Mouse (Mus musculus) retina, adult 2 months (tissue): ENCODE results near the gene Slc6a19.
"Not testable (repeated sequence)": the region's sequence is repeated elsewhere in the genome, so short reads cannot be mapped to it uniquely, and the experiment has no call there.

ENCODE experiments used
- DNase-seq: peaks from one replicate; pipeline ENCODE4 v3.0.0-alpha.2; 2012; ENCODE audit warnings: low read depth, low spot score

Gene Slc6a19

DNA sequence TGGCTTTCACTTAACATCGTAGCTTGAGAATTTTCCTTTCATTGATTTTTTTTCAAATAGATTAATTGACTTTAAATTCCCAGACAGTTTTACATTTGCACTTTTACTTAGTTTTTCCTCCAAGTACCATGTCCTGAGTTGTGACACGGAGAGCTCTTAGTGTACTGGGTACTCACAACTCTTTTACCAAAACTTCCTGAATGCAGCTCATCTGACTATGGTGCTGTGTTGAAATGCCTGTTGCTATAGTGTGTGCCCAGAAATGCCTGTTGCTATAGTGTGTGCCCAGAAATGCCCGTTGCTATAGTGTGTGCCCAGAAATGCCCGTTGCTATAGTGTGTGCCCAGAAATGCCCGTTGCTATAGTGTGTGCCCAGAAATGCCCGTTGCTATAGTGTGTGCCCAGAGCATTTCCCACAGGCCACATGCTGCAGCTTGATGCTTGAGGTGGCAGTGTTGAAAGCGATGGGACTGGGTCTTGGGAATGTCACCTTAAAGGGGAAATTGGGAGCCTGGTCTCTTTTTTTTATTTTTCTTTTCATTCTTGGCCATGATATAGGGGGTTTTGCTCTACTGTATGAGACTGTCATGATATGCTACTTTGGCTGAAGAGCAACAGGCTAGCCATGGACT lies at the start of gene Slc6a19:
TSS of gene Slc6a19 (minus strand) at position 172 of the 632 bp plus-strand sequence.
- DNase-seq, result no peak

DNA sequence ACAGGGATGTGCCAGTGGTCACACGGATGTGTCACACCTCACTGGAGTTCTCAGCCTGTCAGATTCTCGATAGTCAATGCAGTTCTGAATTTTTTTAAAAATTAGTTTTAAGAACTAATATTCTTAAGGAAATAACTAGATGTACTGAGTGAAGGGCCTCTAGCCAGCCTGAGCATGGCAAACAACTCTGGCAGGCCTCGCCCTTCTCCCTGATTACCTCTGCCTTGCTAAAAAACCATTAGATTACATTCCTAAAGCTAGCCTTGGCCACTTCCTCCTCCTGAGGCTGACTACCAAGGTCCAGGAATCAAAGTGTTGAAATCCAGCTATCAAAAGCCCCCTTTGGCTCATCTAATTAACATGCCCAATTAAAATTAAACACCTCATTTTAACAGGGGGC lies 46.6 kb upstream of the Slc6a19 start:
- DNase-seq, result no peak

DNA sequence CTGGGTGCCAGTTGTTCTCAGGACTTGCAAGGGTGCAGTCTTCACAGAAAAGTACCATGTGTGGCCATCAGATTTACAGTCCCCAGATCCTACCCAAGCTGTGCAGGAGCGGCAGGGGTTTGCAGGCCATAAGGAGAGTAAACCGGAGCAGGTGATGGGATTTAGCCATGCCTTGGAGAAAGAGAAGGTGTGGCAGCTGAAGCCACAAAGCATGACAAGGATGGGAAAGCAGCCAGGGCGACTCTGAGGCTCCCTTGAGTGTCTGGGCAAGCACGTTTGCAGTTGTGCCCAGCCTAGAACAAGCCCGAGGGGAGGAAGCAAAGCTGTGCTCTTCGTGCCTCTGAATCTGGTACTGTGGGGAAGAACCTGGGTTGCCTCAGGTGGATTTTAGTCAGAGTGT lies 45.8 kb upstream of the Slc6a19 start:
- no peak for DNase-seq

DNA sequence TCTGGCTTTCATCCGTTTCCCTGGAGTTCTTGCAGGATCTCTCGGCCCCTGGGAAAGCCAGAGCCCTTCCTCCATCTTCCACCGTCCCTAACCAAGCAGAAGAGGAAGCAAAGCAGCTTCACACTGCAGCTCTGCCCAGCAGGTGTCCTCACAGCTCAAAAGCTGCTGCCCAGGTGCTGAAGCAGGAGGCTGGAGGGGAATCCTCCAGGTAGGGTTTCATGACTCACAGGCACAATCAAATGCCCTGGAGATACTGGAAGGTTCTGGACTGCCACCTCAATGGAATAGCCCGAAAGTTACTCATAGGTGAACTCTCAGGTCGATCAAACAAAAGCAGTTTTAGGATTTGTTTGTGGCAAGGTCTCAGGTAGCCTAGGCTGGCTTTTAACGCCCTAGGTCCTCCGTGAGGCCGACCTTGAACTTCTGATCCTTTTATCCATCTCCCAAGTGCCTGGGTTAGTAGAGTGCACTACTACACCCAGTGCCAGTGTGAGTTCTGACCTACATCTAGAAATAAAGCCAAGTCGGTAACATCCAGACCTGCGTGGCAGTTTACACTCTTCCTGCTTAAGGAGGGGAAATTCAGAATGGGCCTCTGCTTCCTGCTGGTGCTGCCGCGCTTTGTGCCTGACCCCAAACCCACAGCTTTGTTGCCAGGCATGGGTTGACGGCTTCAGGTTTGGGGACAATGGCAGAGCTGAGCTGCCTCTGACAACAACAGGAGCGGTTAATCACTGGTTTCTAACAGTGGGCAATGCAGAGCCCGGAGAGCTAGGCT lies 44.2 kb upstream of the Slc6a19 start:
- no peak for DNase-seq

DNA sequence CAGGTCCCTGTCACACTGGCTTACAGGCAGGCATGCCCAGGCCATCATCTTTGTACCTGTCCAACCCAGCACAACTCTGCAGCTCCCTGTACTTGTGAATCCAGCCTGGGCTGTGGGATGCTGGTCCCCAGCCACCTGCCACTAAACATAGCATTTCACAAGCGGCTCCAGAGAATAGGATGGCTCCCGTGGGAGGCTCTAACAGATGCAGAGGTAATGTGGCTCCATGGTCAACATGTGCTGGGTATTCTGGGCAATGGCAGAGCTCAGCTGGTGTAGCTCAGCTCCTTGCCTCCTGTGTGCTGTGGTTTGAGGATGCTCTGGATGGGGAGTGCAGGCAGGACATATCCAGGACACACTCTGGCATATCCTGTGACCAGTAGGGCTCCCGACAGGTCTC lies 39.0 kb upstream of the Slc6a19 start:
- no peak for DNase-seq

DNA sequence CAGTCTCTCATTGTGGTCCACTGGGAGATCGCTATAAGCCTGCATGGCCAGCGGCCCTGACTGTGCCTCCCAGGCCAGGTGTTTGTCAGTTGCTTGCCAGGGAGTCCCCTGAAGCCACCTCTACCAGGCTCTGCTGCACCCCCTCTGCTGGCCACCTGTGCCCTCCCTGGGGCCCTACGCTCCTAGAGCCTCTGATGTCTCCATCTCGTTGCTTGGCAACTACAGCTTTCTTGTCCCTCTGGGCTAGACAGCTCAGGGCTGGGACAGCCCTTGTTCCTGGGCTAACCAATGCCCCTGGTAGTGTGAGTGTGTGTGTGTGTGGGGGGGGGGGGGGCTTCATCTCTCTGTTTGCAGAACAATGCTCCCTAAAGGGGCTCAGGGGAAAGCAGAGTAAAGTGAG lies 38.3 kb upstream of the Slc6a19 start:
- no peak for DNase-seq

DNA sequence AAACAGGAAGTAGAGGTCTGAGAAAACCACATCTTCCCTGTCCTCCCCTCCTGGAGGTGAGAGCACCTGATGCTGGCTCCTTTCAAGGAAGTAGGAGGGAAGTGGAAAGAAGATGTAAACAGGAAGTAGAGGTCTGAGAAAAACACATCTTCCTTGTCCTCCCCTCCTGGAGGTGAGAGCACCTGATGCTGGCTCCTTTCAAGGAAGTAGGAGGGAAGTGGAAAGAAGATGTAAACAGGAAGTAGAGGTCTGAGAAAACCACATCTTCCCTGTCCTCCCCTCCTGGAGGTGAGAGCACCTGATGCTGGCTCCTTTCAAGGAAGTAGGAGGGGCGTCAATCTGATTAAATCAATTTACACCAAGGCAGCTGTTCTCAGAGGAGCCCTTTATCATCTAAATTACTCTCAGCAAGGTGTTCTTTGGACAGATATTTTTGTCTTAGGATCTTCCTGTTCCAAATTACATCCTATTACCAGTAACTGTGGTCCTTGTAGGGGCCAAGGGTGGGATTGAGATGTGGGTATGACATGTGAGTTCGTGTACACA lies 35.8 kb upstream of the Slc6a19 start:
- DNase-seq, result not testable (repeated sequence)

DNA sequence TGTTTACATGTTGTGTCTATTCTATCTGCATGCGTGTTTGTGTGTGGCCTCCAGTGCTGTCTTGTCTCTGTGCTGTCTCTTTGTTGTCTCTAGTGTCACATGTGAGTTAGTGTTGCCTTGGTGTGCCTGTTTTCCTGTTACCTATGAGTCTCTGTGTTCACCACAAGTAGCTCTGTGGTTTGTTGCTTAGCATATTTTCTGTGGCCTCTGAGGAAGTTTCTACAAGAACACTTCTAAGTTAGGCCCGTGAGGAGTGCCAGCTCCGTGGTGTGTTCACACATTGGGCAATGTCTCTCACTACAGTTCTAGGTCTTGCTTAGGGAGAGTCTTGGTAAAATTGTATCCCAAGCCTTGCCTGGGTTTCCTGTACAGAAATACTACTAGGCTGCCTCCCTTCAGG lies 32.3 kb upstream of the Slc6a19 start:
- no peak for DNase-seq

DNA sequence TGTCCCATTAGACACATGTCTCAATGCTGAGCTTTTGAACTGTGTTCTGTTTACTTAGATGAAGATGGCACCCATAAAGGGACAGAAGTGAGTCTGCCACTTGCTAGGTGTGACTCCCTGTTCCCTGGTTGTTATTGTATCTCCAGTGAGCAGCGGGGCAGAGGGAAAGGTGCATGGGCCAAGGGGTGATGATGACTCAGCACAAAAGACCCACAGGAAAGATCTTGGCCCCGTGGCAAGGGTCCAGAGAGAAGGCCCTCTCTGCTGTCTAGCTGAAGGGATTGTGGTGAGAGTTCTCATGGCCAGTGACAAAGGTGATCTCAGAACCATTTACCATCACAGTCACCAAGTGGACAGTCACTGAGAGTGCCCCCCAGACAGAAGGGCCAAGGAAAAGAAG lies 31.3 kb upstream of the Slc6a19 start:
- DNase-seq, result no peak

DNA sequence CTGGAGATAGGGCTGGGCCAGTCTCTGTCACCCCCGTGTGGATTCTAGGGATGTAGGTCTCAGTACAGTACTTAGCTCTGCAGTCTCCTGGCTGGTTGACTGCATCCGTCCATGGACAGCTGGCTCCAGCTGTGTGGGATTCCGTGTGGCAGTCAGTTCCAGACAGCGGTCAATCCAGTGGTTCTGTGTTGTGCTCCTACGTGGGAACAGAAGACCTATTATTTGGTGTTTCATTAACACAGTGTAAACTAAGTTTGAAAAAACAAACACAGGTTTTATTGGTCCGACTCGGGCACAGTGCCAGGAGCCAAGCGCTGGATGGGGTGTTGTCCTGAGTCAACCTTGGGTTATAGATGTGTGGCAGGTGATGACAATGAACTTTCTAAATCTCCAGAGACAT lies 30.6 kb upstream of the Slc6a19 start:
- no peak for DNase-seq

DNA sequence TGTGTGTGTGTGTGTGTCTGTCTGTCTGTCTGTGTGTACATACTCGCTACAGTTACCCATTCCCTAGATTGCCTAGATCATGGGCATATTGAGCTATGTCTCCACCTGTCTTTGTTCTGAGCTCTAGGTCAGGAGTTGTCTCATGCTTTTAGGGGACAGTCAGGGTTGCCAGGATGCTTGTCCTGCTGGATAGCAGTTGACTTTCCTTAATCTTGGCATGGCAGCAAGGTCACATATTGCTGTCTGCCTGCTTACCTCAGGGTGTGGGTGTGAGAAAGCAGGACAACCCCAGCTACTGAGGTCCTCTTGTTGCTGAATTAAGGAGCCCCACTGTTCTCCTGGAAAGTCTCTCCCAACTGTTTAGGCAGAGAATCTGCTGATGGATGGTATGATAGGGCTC lies 29.7 kb upstream of the Slc6a19 start:
- no peak for DNase-seq

DNA sequence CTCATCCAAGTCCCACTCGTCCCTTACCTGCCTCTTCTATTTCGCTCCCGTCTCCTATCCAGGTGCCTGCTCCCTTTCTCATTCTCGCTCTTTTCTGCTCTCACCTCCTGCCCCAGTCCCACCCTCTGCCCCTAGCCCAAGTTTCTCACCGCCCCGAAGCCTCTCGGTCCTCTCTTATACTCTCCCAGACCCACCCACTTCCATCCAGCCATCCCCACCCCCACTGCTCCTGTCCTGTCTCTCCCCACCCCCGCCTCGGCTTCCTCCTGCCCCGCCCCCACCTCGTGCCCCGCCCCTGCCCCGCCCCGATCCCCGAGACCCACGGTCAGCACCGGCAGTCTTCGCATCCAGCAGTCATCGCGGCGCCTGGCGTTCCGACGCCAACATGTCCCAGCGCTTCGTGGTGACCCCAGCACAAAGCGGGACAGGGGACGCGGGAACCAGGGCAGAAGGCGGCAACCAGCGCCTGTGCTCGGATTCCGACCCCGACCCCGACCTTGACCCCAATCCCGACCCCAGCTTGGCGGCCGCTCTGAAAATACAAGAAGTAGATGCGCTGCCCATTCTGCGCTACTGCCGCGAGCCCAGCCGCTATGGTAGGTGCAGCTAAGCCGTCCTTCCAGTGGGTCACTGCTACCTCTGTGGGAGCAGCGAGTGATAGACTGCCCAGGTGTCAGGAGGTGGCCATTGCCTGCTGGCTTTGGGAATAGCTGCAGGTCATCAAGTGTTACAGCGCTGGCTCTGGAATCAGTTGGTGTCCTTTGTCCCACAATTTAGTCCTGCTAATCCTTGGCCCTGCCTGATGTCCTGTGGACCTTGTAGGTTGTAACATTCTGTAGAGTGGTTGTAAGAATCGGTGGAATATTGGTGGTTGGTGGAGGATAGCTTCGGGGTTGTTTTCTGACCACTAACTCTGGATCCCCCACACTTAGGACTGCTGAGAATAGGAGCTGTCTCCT lies 28.4 kb upstream of the Slc6a19 start, which contains the start of gene Slc12a7:
TSS of gene Slc12a7 (plus strand) at position 353 of the 959 bp plus-strand sequence.
- no peak for DNase-seq

DNA sequence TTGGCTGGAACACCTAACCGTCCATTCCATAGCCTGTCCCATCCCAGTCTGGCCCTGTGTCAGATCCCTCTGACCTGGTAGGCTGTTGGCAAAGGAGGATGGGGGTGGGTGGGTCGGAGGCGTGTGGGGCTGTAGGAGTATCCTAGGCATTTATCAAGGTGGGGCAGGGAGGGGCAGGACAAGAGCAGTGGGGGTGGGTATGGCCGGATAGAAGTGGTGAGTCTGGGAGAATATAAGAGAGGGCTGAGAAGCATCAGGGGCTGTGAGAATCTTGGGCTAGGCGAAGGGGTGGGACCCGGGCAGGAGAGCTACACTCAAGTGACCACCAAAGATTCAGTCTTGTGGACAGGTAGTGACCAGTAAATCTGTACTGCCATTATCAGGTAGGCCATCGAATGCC lies 27.6 kb upstream of the Slc6a19 start:
- DNase-seq, result no peak

DNA sequence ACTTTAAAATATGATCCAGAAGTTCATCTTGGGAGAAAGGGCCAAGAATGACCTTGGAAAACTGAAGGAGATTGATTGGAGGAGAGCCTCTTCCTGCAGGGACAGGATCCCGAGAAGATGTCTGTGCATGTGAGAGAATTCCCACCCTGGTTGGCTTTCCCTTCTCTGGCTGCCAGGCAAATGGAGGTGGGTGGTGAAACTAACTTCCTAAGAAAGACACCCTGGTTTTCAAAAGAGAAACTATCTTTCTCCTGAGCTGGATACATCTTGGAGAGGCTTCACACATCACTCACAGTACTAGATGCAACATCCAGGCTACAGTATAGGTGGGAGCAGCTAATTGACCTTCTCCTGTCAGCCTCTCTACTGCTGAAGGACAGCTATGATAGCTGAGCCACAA lies 26.2 kb upstream of the Slc6a19 start:
- DNase-seq, result no peak

DNA sequence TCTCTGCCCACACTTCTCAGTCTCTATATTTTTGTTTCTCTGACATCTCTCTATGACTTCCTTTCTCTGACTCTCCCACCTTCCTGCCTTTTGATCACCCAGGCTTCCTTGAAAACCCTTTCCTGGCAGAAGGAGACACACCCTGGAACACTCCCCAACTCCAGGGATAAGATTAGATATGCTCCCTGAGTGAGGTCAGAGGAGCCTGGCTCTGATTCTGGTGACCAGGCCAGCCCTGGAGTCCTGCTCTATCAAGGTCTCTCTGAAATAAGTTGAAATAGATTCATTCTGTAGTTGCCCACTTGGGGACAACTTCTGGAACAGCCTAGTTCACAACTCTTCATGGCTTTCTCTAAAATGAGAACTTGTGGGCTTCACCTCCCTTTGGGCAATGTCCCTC lies 24.0 kb upstream of the Slc6a19 start:
- DNase-seq, result no peak

DNA sequence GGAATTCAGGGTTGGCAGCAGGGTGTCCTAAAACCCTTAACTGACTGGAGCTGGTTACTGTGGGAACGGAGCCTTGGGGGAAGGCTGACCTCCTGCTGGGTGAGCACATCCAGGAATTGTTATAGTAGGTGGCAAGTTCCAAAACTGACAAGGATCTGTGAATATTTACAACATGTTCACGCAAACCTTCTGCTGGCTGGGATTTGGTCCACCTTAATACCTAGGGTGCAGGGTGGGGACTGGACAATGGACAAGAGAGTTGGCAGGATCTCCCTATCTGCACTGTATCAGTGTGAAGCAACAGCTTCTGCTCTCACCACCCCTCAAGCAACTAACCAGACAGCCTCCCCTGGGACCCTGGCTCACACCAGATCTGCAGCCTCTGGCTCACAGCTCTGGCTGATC lies 23.0 kb upstream of the Slc6a19 start:
- DNase-seq, result no peak

DNA sequence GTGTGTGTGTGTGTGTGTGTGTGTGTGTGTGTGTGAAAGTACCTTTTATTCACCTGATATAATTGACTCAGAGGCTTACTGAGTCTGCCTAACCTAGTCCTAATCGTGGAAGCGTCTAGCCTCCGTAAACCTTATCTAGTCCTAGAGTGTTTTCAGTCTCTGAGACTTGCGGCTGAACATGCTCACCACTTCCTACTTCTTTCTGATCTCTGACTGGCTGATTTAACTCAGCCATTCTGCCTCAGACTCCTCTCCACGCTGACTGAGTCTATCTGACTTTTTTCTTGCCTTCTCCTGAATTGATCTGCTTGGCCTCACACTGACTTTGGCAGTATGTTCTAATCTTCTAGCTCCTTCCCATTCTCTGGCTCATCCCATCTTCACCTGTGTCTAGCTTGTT lies 20.6 kb upstream of the Slc6a19 start:
- DNase-seq, result no peak

DNA sequence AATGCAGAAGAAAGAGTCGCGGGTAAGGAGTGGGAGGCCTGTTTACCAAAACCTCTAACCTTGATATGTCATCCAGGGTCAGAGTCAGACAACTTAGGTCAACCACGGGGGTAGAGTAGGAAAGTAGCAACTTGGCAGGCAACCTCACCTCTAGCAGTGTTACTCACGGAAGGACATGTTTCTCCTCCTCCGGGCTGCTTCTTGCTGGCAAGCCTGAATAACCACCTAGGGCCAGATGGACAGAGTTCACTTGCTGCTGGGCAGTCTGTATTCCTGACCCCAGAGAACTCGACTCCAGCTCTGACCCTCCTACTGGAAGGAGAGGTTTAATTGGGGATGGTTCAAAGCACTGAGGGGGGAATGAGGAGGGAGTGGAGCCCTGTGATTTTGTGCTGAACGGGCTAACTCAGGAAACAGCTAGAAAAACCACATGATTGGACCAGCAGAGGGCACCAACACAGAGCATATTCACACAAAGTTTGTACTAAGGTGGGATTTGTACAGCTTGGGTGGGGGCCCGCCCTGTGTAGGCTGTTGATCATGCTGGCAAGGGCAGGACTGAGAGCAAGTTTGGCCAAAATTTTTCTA lies 18.5 kb upstream of the Slc6a19 start:
- DNase-seq, result no peak

DNA sequence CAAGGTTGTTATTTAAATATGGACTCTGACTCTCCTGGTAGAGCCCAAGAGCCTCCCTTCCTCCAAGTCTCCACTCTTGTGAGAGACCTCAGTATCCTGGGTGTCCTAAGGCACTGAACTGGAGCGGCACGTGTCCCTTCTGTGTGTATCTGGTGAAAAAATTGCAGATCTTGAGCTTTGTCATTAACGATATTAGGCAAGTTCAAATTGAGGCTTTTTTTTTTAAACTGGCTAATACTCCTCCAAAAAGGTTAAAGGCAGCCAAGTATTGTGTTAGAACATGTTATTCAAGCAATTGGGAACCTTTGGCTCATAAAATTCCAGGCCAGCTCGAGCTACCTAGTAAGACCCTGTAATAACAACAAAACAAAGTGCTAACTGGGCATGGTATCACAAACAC lies 15.6 kb upstream of the Slc6a19 start:
- no peak for DNase-seq

DNA sequence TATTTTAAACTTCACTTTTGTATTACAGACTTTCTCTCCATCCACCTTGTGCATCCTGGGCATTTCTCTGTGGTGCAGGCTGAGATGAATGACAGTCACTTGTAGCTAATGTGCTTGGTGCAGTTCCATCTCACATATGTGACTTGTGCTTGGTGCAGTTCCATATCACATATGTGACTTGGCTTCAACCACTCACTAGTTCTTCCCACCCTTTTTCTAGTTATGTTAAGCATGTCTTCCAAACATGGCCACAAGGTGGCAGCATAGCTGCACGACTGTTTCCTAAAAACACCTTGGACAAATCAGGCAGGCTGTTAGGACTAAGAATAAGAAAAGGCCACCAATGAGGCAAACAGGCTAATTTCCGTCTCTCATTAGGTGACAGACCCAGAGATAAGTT lies 13.6 kb upstream of the Slc6a19 start:
- DNase-seq, result peak; percentile 60

DNA sequence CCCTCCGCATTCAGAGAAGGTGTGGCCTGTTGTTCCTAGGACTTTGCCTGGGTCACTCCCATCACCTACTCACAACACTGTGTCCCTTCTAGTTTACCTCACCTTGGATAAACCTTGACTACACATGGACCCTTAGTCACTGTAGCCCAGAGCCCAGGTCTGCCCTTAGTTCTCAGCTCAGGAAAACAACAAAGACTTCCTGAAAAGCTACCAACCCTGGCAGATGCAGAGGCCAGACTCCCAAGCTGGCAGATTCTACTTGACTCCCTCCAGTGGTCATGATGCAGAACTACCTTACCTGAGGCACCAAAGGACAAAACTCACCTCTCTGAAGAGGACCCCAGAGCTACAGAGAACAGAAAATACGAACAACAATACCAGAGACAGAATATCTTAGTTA lies 9.4 kb upstream of the Slc6a19 start:
- no peak for DNase-seq

DNA sequence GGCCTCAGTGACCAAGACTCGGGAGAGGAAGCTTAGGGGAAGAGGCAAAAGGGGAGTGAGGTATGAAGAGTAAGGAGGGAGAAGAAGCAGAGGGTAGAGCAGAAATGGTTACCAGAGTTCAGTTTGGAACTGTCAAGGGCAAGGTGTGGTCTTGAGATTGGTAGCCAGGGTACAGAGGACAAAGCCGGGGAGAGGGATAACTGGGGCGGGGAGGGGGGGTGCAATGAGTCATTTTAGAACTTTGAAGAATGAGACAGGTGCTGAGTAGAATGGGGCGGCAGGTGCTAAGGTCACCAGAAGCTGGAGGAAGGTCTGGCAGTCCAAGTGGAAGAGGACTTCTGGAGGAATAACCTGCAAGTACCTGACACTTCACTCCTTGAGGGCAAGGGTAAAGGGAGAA lies 8.5 kb upstream of the Slc6a19 start:
- no peak for DNase-seq
